Mouse (Mus musculus) liver, embryonic 14.5 days (tissue): Measurements from ENCODE around the gene OR5BS1P.

Experiments used
- CTCF ChIP-seq: IDR thresholded peaks from 2 replicates; pipeline ENCODE4 v1.5.1; 2016; ENCODE audit warnings: antibody characterized with exemption, low read depth, control low read depth
- EP300 ChIP-seq: IDR thresholded peaks from 2 replicates; pipeline ENCODE4 v1.6.1; 2016; ENCODE audit warnings: antibody characterized with exemption, low read depth

- TF ChIP-seq CTCF (no peak), EP300 (no peak)
Observed at GRCm38 (mm10) chr15:98486433-98487021, 16.8 kb downstream of the OR5BS1P start.
